Mouse (Mus musculus): ENCODE data around the gene Olfr474. TPM values are rescaled to one million over a fixed set of nuclear protein-coding genes. Genes with fewer than 3 reads are reported as not detected.

Olfr474 gene
- total and polyA plus RNA-seq, 3 experiments, result not detected

Other genes with a start within 250 kb of the Olfr474 start
- 0.17 TPM in 1 of 2 replicates, not detected in the other for gene Cyb5r2, start 196.6 kb upstream of the Olfr474 start, total RNA-seq (2012; rRNA removed)
- gene Cyb5r2, start 196.6 kb upstream of the Olfr474 start, total RNA-seq (2014; rRNA removed), result not detected in 2 replicates
- gene Cyb5r2, start 196.6 kb upstream of the Olfr474 start, polyA plus RNA-seq (2012; ENCODE audit: insufficient read length, low read depth), result 0.18 TPM in 1 of 2 replicates, not detected in the other
- not detected in 2 replicates for gene Ovch2, start 153.4 kb upstream of the Olfr474 start, total RNA-seq (2012; rRNA removed)
- not detected in 2 replicates for gene Ovch2, start 153.4 kb upstream of the Olfr474 start, total RNA-seq (2014; rRNA removed)
- gene Ovch2, start 153.4 kb upstream of the Olfr474 start, polyA plus RNA-seq (2012; ENCODE audit: insufficient read length, low read depth), result not detected in 2 replicates
- not detected in 2 replicates for gene Olfr467, start 142.4 kb upstream of the Olfr474 start, total RNA-seq (2012; rRNA removed)
- gene Olfr467, start 142.4 kb upstream of the Olfr474 start, total RNA-seq (2014; rRNA removed), result not detected in 2 replicates
- not detected in 2 replicates for gene Olfr467, start 142.4 kb upstream of the Olfr474 start, polyA plus RNA-seq (2012; ENCODE audit: insufficient read length, low read depth)
- gene Olfr469, start 129.1 kb upstream of the Olfr474 start, total RNA-seq (2012; rRNA removed), result not detected in 2 replicates
- gene Olfr469, start 129.1 kb upstream of the Olfr474 start, total RNA-seq (2014; rRNA removed), result not detected in 2 replicates
- gene Olfr469, start 129.1 kb upstream of the Olfr474 start, polyA plus RNA-seq (2012; ENCODE audit: insufficient read length, low read depth), result not detected in 2 replicates
- not detected in 2 replicates for gene Olfr470, start 107.2 kb upstream of the Olfr474 start, total RNA-seq (2012; rRNA removed)
- gene Olfr470, start 107.2 kb upstream of the Olfr474 start, total RNA-seq (2014; rRNA removed), result not detected in 2 replicates
- gene Olfr470, start 107.2 kb upstream of the Olfr474 start, polyA plus RNA-seq (2012; ENCODE audit: insufficient read length, low read depth), result not detected in 2 replicates
- gene Olfr472, start 56.7 kb upstream of the Olfr474 start, total RNA-seq (2012; rRNA removed), result not detected in 2 replicates
- not detected in 2 replicates for gene Olfr472, start 56.7 kb upstream of the Olfr474 start, total RNA-seq (2014; rRNA removed)
- 0.04 TPM in 1 of 2 replicates, not detected in the other for gene Olfr472, start 56.7 kb upstream of the Olfr474 start, polyA plus RNA-seq (2012; ENCODE audit: insufficient read length, low read depth)
- gene Olfr473, start 24.2 kb upstream of the Olfr474 start, total RNA-seq (2012; rRNA removed), result not detected in 2 replicates
- gene Olfr473, start 24.2 kb upstream of the Olfr474 start, total RNA-seq (2014; rRNA removed), result not detected in 2 replicates
- not detected in 2 replicates for gene Olfr473, start 24.2 kb upstream of the Olfr474 start, polyA plus RNA-seq (2012; ENCODE audit: insufficient read length, low read depth)
- gene Olfr476, start 10.2 kb downstream of the Olfr474 start, total RNA-seq (2012; rRNA removed), result not detected in 2 replicates
- not detected in 2 replicates for gene Olfr476, start 10.2 kb downstream of the Olfr474 start, total RNA-seq (2014; rRNA removed)
- gene Olfr476, start 10.2 kb downstream of the Olfr474 start, polyA plus RNA-seq (2012; ENCODE audit: insufficient read length, low read depth), result not detected in 2 replicates
- not detected in 2 replicates for gene Olfr477, start 32.0 kb downstream of the Olfr474 start, total RNA-seq (2012; rRNA removed)
- not detected in 2 replicates for gene Olfr477, start 32.0 kb downstream of the Olfr474 start, total RNA-seq (2014; rRNA removed)
- gene Olfr477, start 32.0 kb downstream of the Olfr474 start, polyA plus RNA-seq (2012; ENCODE audit: insufficient read length, low read depth), result not detected in 2 replicates
- gene Olfr478, start 79.3 kb downstream of the Olfr474 start, total RNA-seq (2012; rRNA removed), result not detected in 2 replicates
- not detected in 2 replicates for gene Olfr478, start 79.3 kb downstream of the Olfr474 start, total RNA-seq (2014; rRNA removed)
- gene Olfr478, start 79.3 kb downstream of the Olfr474 start, polyA plus RNA-seq (2012; ENCODE audit: insufficient read length, low read depth), result not detected in 2 replicates
- not detected in 2 replicates for gene Olfr479, start 96.0 kb downstream of the Olfr474 start, total RNA-seq (2012; rRNA removed)
- not detected in 2 replicates for gene Olfr479, start 96.0 kb downstream of the Olfr474 start, total RNA-seq (2014; rRNA removed)
- not detected in 2 replicates for gene Olfr479, start 96.0 kb downstream of the Olfr474 start, polyA plus RNA-seq (2012; ENCODE audit: insufficient read length, low read depth)
- gene Olfr480, start 112.7 kb downstream of the Olfr474 start, total RNA-seq (2012; rRNA removed), result not detected in 2 replicates
- gene Olfr480, start 112.7 kb downstream of the Olfr474 start, total RNA-seq (2014; rRNA removed), result not detected in 2 replicates
- not detected in 2 replicates for gene Olfr480, start 112.7 kb downstream of the Olfr474 start, polyA plus RNA-seq (2012; ENCODE audit: insufficient read length, low read depth)
- gene Olfr481, start 125.2 kb downstream of the Olfr474 start, total RNA-seq (2012; rRNA removed), result not detected in 2 replicates
- gene Olfr481, start 125.2 kb downstream of the Olfr474 start, total RNA-seq (2014; rRNA removed), result not detected in 2 replicates
- not detected in 2 replicates for gene Olfr481, start 125.2 kb downstream of the Olfr474 start, polyA plus RNA-seq (2012; ENCODE audit: insufficient read length, low read depth)
- not detected in 2 replicates for gene Olfr482, start 142.9 kb downstream of the Olfr474 start, total RNA-seq (2012; rRNA removed)
- 0.50 and 0.59 TPM in 2 replicates for gene Olfr482, start 142.9 kb downstream of the Olfr474 start, total RNA-seq (2014; rRNA removed)
- gene Olfr482, start 142.9 kb downstream of the Olfr474 start, polyA plus RNA-seq (2012; ENCODE audit: insufficient read length, low read depth), result not detected in 2 replicates
- not detected in 2 replicates for gene Olfr483, start 146.2 kb downstream of the Olfr474 start, total RNA-seq (2012; rRNA removed)
- gene Olfr483, start 146.2 kb downstream of the Olfr474 start, total RNA-seq (2014; rRNA removed), result not detected in 2 replicates
- not detected in 2 replicates for gene Olfr483, start 146.2 kb downstream of the Olfr474 start, polyA plus RNA-seq (2012; ENCODE audit: insufficient read length, low read depth)
- not detected in 2 replicates for gene Olfr484, start 172.8 kb downstream of the Olfr474 start, total RNA-seq (2012; rRNA removed)
- gene Olfr484, start 172.8 kb downstream of the Olfr474 start, total RNA-seq (2014; rRNA removed), result not detected in 2 replicates
- gene Olfr484, start 172.8 kb downstream of the Olfr474 start, polyA plus RNA-seq (2012; ENCODE audit: insufficient read length, low read depth), result not detected in 2 replicates
- gene Olfr485, start 205.2 kb downstream of the Olfr474 start, total RNA-seq (2012; rRNA removed), result not detected in 2 replicates
- gene Olfr485, start 205.2 kb downstream of the Olfr474 start, total RNA-seq (2014; rRNA removed), result not detected in 2 replicates
- gene Olfr485, start 205.2 kb downstream of the Olfr474 start, polyA plus RNA-seq (2012; ENCODE audit: insufficient read length, low read depth), result not detected in 2 replicates
- gene Olfr486, start 218.1 kb downstream of the Olfr474 start, total RNA-seq (2012; rRNA removed), result not detected in 2 replicates
- not detected in 2 replicates for gene Olfr486, start 218.1 kb downstream of the Olfr474 start, total RNA-seq (2014; rRNA removed)
- not detected in 2 replicates for gene Olfr486, start 218.1 kb downstream of the Olfr474 start, polyA plus RNA-seq (2012; ENCODE audit: insufficient read length, low read depth)

Measured in CH12.LX (cell line).